Mouse (Mus musculus) brain, adult 2 months (tissue): ENCODE measurements around the gene Egln3.
A peak's percentile ranks its signal among the peaks of the same experiment; 100 is the strongest.

Experiments
- DNase-seq: peaks from one replicate; pipeline ENCODE4 v3.0.0; 2011; ENCODE audit warnings: low read depth, low spot score

Egln3 gene

GRCm38 (mm10) chr12:54202765-54203655, 650 bp downstream of the Egln3 start:
- peak; percentile 20 for DNase-seq

GRCm38 (mm10) chr12:54202276-54202675, 1.4 kb downstream of the Egln3 start:
- no peak for DNase-seq

- DNase-seq, result no peak
These were observed 2.8 kb downstream of the Egln3 start for GRCm38 (mm10) chr12:54200856-54201255.

- DNase-seq, result peak; percentile 27
These were observed 3.5 kb downstream of the Egln3 start for GRCm38 (mm10) chr12:54200172-54200571.

- no peak for DNase-seq
These were observed 5.3 kb downstream of the Egln3 start for GRCm38 (mm10) chr12:54198282-54198918.

- no peak for DNase-seq
These were observed 5.8 kb downstream of the Egln3 start for GRCm38 (mm10) chr12:54197849-54198248.

- DNase-seq, result peak; percentile 56
These were observed 6.3 kb downstream of the Egln3 start for GRCm38 (mm10) chr12:54197301-54197782.

GRCm38 (mm10) chr12:54196881-54197280, 6.8 kb downstream of the Egln3 start:
- no peak for DNase-seq

- DNase-seq, result no peak
These were observed 9.5 kb downstream of the Egln3 start for GRCm38 (mm10) chr12:54194159-54194558.

GRCm38 (mm10) chr12:54192305-54192661, 11.4 kb downstream of the Egln3 start:
- no peak for DNase-seq

- DNase-seq, result peak; percentile 81
These were observed 11.9 kb downstream of the Egln3 start for GRCm38 (mm10) chr12:54191608-54192304.

- DNase-seq, result no peak
These were observed 12.5 kb downstream of the Egln3 start for GRCm38 (mm10) chr12:54191181-54191580.

- DNase-seq, result no peak
These were observed 15.7 kb downstream of the Egln3 start for GRCm38 (mm10) chr12:54187812-54188600.

- no peak for DNase-seq
These were observed 16.6 kb downstream of the Egln3 start for GRCm38 (mm10) chr12:54186926-54187623.

- DNase-seq, result no peak
These were observed 19.4 kb downstream of the Egln3 start for GRCm38 (mm10) chr12:54184264-54184663.

- DNase-seq, result no peak
These were observed 25.3 kb downstream of the Egln3 start for GRCm38 (mm10) chr12:54178323-54178722.

GRCm38 (mm10) chr12:54168786-54169185, 34.9 kb downstream of the Egln3 start:
- DNase-seq, result no peak

GRCm38 (mm10) chr12:54167737-54168136, 35.9 kb downstream of the Egln3 start:
- DNase-seq, result no peak

- DNase-seq, result no peak
These were observed 39.0 kb downstream of the Egln3 start for GRCm38 (mm10) chr12:54164724-54165050.

GRCm38 (mm10) chr12:54164040-54164723, 39.5 kb downstream of the Egln3 start:
- DNase-seq, result no peak
